Mouse (Mus musculus) fat pad, adult 2 months (tissue): ENCODE results near the gene Gm3776.
"Not testable (repeated sequence)": the region's sequence is repeated elsewhere in the genome, so short reads cannot be mapped to it uniquely, and the experiment has no call there.

Source experiments
- DNase-seq: peaks from one replicate; pipeline ENCODE4 v3.0.0-alpha.2; 2011; ENCODE audit warnings: low read depth, low spot score; ENCODE audit errors: extremely low read depth

Gm3776 gene

DNA sequence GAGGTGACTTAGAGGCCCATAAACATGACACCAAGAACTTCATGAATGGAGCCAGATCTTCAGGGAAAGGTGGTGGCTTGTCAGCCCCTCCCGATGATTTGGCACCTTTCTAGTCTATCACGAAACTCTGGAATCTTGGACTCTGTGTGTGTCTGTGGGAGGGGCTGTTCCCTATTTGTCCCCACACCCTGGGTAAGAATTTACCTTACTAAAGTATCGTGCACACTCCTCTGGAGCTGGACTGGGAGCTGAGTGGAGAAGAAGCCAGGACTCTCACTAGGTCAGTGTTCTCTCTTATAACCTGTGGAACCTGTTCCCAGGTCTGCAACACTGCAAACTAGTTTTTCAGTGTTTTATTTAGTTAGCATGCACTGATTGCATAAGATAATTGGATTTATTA is 32.8 kb downstream of the Gm3776 start, which contains the start of gene Gm10639:
Gene Gm10639 (plus strand): TSS at position 201 of the 400 bp plus-strand sequence.
- peak; percentile 14 for DNase-seq

DNA sequence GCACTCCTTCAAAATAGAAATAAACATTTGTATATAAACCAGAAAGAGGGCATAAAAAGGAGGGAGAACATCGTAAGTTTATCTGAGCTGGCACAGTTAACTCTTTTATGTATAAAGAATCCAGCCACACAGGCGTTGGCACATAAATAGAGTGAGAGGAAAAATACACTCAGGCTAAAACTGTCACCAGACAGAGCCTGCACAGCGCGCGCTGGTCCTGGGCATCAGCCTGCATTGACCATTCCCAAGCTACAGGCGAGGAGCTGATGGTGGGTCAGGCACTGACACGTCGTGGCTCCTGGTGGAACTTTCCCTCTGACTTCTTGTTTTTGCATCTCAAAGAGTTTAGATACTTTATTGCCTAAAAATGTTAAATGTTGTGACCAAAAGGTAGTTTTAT is 35.5 kb downstream of the Gm3776 start:
- DNase-seq: not testable (repeated sequence)

DNA sequence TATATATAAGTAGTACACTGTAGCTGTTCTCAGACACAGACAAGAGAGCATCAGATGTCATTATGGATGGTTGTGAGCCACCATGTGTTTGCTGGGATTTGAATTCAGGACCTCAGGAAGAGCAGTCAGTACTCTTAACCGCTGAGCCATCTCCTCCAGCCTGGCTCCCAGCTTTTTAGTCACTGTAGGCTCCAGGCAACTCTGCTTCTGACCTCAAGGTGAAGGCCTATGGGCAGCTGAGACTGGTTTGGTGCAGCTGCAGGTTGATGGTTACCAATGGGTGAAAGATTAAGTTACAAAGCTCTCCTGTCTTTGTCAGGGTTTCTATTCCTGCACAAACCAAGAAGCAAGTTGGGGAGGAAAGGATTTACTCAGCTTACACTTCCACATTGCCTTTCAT is 36.8 kb downstream of the Gm3776 start:
- DNase-seq: not testable (repeated sequence)

DNA sequence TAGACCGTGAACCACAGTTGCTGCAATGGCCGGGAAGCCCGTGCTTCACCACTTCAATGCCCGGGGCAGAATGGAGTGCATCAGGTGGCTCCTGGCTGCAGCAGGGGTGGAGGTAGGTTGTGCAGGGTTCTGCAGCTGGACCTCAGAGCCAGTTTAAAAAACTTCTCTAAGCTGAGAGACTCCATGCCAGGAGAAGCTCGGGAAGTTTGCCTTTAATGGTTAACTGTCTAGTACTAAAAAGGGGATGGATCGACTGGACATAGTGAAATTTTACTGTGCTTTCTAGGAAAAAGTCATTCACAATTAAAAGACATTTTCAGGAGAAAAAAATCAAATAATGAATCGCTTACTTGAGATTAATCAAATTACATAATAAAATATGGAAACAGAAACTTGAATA is 37.9 kb downstream of the Gm3776 start:
- DNase-seq: not testable (repeated sequence)

DNA sequence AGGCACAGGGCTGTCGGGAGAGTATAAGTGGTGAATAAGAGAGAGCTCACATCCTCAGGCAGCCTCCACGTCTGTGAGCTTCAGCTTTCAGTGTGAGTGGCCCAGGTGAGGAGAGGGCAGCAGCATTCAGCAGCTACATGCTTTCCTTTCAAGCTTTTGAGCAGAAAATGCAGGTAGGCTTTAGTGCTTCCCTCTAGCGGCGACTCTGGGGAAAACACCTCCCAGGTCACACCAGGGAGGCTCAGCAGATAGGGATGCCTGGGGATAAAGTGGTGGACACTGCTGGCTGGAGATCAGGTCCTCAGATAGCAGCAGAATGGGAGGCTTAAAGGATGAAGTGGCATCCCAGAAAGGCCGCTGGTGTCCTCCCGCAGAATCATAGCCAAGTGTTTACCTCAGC is 39.2 kb downstream of the Gm3776 start:
- not testable (repeated sequence) for DNase-seq

DNA sequence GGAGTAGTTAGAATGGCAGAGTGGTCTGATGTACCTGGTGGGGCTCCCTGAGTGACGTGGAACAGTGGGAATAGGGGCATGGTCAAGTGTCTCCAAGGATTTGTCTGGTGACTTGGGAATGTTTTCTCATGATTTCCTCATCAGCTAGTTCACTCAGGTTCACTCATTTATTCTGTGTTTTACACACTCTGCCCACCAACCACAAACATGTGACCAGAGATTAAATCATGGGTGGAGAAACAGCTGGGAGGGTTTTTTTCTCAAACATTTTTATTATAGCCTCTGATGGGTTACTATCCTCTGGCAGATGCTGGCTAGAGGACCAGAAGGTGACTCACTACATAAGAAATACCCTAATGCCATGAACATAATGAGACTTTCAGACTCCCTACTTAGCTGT is 41.3 kb downstream of the Gm3776 start:
- DNase-seq: no peak

DNA sequence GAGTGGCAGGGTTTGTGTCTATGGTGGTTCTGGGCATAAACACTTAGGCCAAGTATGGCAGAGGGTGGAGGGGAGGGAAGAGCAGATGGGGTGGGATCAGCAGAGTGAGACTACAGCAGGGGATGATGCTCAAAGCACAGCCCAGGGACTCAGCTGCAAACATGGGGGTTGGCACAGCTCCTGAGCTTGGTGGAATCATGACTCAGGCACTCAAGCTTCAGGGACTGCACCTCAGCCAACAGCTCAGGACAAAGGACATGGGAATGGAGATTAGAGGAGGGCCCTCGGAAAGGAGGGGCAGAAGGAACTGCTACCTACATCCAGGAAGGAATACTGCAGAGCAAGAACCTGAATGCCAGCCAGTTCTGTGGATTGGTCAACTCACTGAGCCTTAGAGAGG is 42.2 kb downstream of the Gm3776 start:
- not testable (repeated sequence) for DNase-seq

DNA sequence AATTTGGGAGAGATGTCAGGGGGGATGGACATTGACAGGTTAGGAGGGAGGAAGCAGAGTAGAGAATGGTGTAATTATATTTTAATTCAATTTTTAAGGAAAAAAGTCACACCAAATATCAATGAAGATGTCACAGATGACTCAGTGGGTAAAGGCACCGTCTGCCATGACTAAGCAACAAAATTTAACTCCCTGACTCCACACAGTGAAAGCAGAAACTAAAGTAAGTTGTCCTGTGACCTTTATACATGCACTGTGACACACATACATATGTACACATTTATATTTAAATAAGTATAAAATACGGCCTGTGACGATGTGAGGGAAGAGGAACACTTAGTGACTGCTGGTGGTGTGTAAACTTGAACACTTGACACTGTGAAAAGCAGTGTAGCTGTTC is 51.2 kb downstream of the Gm3776 start:
- DNase-seq: not testable (repeated sequence)

DNA sequence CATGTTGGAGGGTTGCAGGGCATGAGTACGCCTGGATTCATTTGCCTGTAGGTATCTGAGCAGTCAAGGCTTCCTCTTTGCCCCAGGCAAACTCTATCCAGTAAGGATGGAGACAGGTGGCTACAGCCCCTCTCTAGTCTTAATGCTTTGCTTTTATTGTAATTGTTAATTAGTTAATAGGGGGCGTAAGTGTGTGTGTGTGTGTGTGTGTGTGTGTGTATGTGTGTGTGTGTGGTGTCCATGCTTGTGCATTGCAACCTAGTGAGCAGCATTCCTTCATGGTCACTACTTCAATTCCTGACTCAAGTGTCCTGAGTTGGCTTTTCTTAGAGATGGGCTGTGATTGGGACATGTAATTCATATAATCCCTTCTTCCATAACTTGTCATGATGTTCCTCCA is 57.8 kb downstream of the Gm3776 start, which contains the start of gene Omt2a:
Gene Omt2a (minus strand): TSS at position 101 of the 400 bp plus-strand sequence.
- no peak for DNase-seq
